8 mouse cellular contexts compared by ENCODE assay signal in the genomic region with DNA sequence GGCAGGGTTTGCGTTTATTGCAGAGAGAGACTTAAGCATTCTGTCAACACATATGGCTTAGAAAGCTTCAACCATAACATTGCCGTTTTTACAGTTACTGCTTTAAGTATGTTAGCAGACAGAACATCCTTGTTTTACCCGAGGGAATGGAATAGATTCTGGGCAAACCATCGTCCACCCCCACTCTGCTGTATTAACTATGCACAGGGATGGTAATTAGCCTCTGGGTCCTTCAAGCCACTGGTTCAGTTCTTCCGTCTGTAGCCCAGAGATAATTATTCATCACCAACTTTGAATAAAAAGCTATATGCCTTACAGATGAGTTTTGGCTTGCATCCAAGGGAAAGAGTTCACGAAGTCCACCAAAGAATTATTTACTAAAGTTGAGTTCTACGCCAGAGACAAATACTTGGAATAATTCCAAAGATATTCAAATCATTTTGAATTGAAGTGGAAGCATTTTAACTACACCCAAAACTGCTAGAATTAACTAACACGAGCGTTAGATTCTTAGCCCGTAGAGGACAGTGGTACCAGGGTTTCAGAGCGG. TPM values are rescaled to one million over a fixed set of nuclear protein-coding genes. Genes with fewer than 3 reads are reported as not detected.
DNase-seq lines count a peak whose midpoint lies in the region; ATAC-seq and TF ChIP-seq lines count a peak whose summit lies in the region.

No protein-coding gene starts in this region.

- dilution Hi-C loops in CH12.LX (cut with MboI; ENCODE audit: extremely low pct_ligation_motif_present, extremely low pct_unique_long_range_greater_than_20kb, low sequenced_read_pairs), result no loop called here

- H3K79me2 ChIP-seq in CH12.LX (replicated peaks; ENCODE audit: control insufficient read depth, extremely low read depth, insufficient read depth, poor library complexity, severe bottlenecking), result peaks cover 14% of the 10 kb centered on the region

- no peak for TF ChIP-seq EP300 in CH12.LX (IDR thresholded peaks at IDR 0.05; ENCODE audit: low read length)
- TF ChIP-seq EP300 in liver, embryonic 14.5 days (IDR thresholded peaks at IDR 0.05; ENCODE audit: low read depth), result no peak

- H3K4me2 ChIP-seq in CH12.LX (ENCODE audit: insufficient read depth, low read depth, poor library complexity, severe bottlenecking), result peak overlapping the region; percentile 58
- H3K4me2 ChIP-seq in forebrain, embryonic 16.5 days (ENCODE audit: low read length), result peak overlapping the region; percentile 85
- peak overlapping the region; percentile 88 for H3K4me2 ChIP-seq in liver, embryonic 14.5 days (ENCODE audit: low read depth)

- DNase-seq in CH12.LX (ENCODE audit: extremely low read depth), result peak; percentile 29
- DNase-seq in liver, embryonic 14.5 days (ENCODE audit: low read depth in 3 of 3, low spot score in 3 of 3), result no peak
- DNase-seq in ovary, postnatal 10 days (ENCODE audit: low spot score), result no peak
- DNase-seq in thymus, postnatal 14 days, result no peak
- DNase-seq in yolk sac, embryonic 10.5 days (ENCODE audit: low spot score), result no peak

- no peak for TF ChIP-seq CTCF in CH12.LX (conservative IDR thresholded peaks at IDR 0.05 in 1 of 2, IDR thresholded peaks at IDR 0.05 in 1 of 2; ENCODE audit: low read depth in 2 of 2, low read length in 2 of 2)
- TF ChIP-seq CTCF in liver, embryonic 14.5 days (IDR thresholded peaks at IDR 0.05; ENCODE audit: low read depth), result no peak

- peaks cover 40% of the 10 kb centered on the region for H3K27me3 ChIP-seq in erythroblast, embryonic 14.5 days (ENCODE audit: control insufficient read depth)
- H3K27me3 ChIP-seq in CH12.LX (replicated peaks), result no peaks in the 10 kb centered on the region
- peaks cover 6% of the 10 kb centered on the region for H3K27me3 ChIP-seq in forebrain, embryonic 16.5 days (replicated peaks; ENCODE audit: control insufficient read depth, insufficient read depth, low read length)
- H3K27me3 ChIP-seq in liver, embryonic 14.5 days (ENCODE audit: control insufficient read depth, insufficient read depth, low read length), result peaks cover 3% of the 10 kb centered on the region; the same call in 1 of the 2 replicates

- TF ChIP-seq RAD21 in CH12.LX (IDR thresholded peaks at IDR 0.05; ENCODE audit: low read depth, low read length), result no peak

- H3K4me1 ChIP-seq in erythroblast, embryonic 14.5 days (ENCODE audit: control insufficient read depth), result peaks cover 12% of the 10 kb centered on the region
- H3K4me1 ChIP-seq in CH12.LX (ENCODE audit: control insufficient read depth in 1 of 2, insufficient read depth in 2 of 2), result peaks cover 8 to 54% of the 10 kb centered on the region in 2 experiments
- peaks cover 16% of the 10 kb centered on the region for H3K4me1 ChIP-seq in forebrain, embryonic 16.5 days (replicated peaks; ENCODE audit: control insufficient read depth, insufficient read depth, low read length)
- 0 out of 4 replicates have a peak, but pooled peaks cover 0 to 3% of the 10 kb centered on the region in 2 experiments for H3K4me1 ChIP-seq in liver, embryonic 14.5 days (replicated peaks; ENCODE audit: control insufficient read depth in 2 of 2, insufficient read depth in 2 of 2, low read length in 1 of 2)

- in situ Hi-C loops in CH12.LX (cut with MboI; ENCODE audit: low pct_ligation_motif_present, low pct_unique_long_range_greater_than_20kb, low sequenced_read_pairs), result no loop called here

- 3% methylated on average over 11 of the region's 11 CpGs for WGBS in forebrain, embryonic 16.5 days
- WGBS in liver, embryonic 14.5 days (ENCODE audit: insufficient replicate concordance), result 34% methylated on average over 11 of the region's 11 CpGs

- H3K27ac ChIP-seq in CH12.LX (ENCODE audit: insufficient read depth, low read depth), result peak overlapping the region; percentile 98
- peak overlapping the region; percentile 100 for H3K27ac ChIP-seq in forebrain, embryonic 16.5 days (ENCODE audit: low read length)
- H3K27ac ChIP-seq in liver, embryonic 14.5 days, result no peak overlapping the region

- peak overlapping the region; percentile 89 for H3K4me3 ChIP-seq in erythroblast, embryonic 14.5 days (replicated peaks)
- H3K4me3 ChIP-seq in CH12.LX (replicated peaks in 1 of 3; ENCODE audit: low read depth in 2 of 3, low read length in 2 of 3, poor library complexity in 1 of 3), result peak overlapping the region; percentile 31 to 98 (median 79)
- H3K4me3 ChIP-seq in forebrain, embryonic 16.5 days (replicated peaks; ENCODE audit: low read length), result peak overlapping the region; percentile 84
- H3K4me3 ChIP-seq in liver, embryonic 14.5 days (ENCODE audit: insufficient read depth in 1 of 2, low read depth in 2 of 2, low read length in 2 of 2), result peak overlapping the region; percentile 54 to 94

- no peak for TF ChIP-seq POLR2A in CH12.LX (IDR thresholded peaks at IDR 0.05; ENCODE audit: low read depth, low read length)

- peak overlapping the region; percentile 91 for H3K9ac ChIP-seq in CH12.LX (ENCODE audit: insufficient read depth, low read depth)
- H3K9ac ChIP-seq in forebrain, embryonic 16.5 days (replicated peaks; ENCODE audit: low read depth, low read length), result peak overlapping the region; percentile 98
- H3K9ac ChIP-seq in liver, embryonic 14.5 days (replicated peaks), result no peak overlapping the region; the same call in 1 of the 2 replicates

- no peaks in the 10 kb centered on the region for H3K36me3 ChIP-seq in erythroblast, embryonic 14.5 days (ENCODE audit: control insufficient read depth)
- no peaks in the 10 kb centered on the region for H3K36me3 ChIP-seq in CH12.LX (replicated peaks in 1 of 2; ENCODE audit: control insufficient read depth in 1 of 2, insufficient read depth in 1 of 2, low read length in 1 of 2)
- no peaks in the 10 kb centered on the region for H3K36me3 ChIP-seq in forebrain, embryonic 16.5 days (ENCODE audit: control insufficient read depth, insufficient read depth)
- no peaks in the 10 kb centered on the region for H3K36me3 ChIP-seq in liver, embryonic 14.5 days (replicated peaks; ENCODE audit: control insufficient read depth, insufficient read depth, low read depth)

- no peak for ATAC-seq in erythroblast, adult 5-6 weeks (replicated peaks; ENCODE audit: low FRiP score, poor library complexity, severe bottlenecking)
- ATAC-seq in forebrain, embryonic 16.5 days, result no peak
- ATAC-seq in liver, embryonic 14.5 days (ENCODE audit: insufficient read depth), result no peak

- no peaks in the 10 kb centered on the region for H3K9me3 ChIP-seq in erythroblast, embryonic 14.5 days (ENCODE audit: control insufficient read depth, low read length)
- no peaks in the 10 kb centered on the region for H3K9me3 ChIP-seq in CH12.LX (replicated peaks; ENCODE audit: low read length)
- no peaks in the 10 kb centered on the region for H3K9me3 ChIP-seq in forebrain, embryonic 16.5 days (ENCODE audit: control insufficient read depth, low read length)
- H3K9me3 ChIP-seq in liver, embryonic 14.5 days (ENCODE audit: control insufficient read depth, low read length), result no peaks in the 10 kb centered on the region

TF ChIP-seq in CH12.LX, 34 proteins besides CTCF, POLR2A, EP300 and RAD21:
- TF ChIP-seq MXI1 (IDR thresholded peaks at IDR 0.05; ENCODE audit: low read depth, low read length) (no peak), TBP (conservative IDR thresholded peaks at IDR 0.05; ENCODE audit: low read depth, low read length) (0 out of 2 replicates have a peak, but pooled peaks have one; percentile 39)

RNA-seq across cellular contexts. Expression of a gene that starts 1.6 kb away (rescaled TPM):
- 0.13 TPM in 2 replicates for polyA plus RNA-seq in erythroblast, embryonic 14.5 days (2012)
- 55.4 and 57.3 TPM in 2 replicates for total RNA-seq in erythroblast, adult 5-6 weeks (2015; ENCODE audit: low replicate concordance)
- total RNA-seq in erythroblast, adult 5-6 weeks (2017; ENCODE audit: low replicate concordance), result 58.1 and 63.9 TPM in 2 replicates
- 24.6 and 26.2 TPM in 2 replicates for total RNA-seq in CH12.LX (2012; rRNA removed)
- 45.8 and 54.5 TPM in 2 replicates for total RNA-seq in CH12.LX (2014; rRNA removed)
- 27.6 and 30.9 TPM in 2 replicates for polyA plus RNA-seq in CH12.LX (2012; ENCODE audit: insufficient read length, low read depth)
- 8.8 and 10.2 TPM in 2 replicates for polyA plus RNA-seq in forebrain, embryonic 16.5 days (2015; fragmentation: Nextera tagmentation; extraction: Ambion mirVana)
- polyA plus RNA-seq in liver, embryonic 14.5 days (2012; rRNA removed), result 3.6 and 5.5 TPM in 2 replicates
- 7.5 and 8.0 TPM in 2 replicates for polyA plus RNA-seq in liver, embryonic 14.5 days (2014; fragmentation: Nextera tagmentation; extraction: Ambion mirVana)
